Mouse (Mus musculus): ENCODE measurements at regions not wholly inside any gene's neighbourhood (a gene's known extent, or its start where the extent isn't known, plus 50 kb on each side); places are given as distances from the start of the nearest gene placed in this dataset.
A peak's percentile ranks its signal among the peaks of the same experiment; 100 is the strongest.

DNA sequence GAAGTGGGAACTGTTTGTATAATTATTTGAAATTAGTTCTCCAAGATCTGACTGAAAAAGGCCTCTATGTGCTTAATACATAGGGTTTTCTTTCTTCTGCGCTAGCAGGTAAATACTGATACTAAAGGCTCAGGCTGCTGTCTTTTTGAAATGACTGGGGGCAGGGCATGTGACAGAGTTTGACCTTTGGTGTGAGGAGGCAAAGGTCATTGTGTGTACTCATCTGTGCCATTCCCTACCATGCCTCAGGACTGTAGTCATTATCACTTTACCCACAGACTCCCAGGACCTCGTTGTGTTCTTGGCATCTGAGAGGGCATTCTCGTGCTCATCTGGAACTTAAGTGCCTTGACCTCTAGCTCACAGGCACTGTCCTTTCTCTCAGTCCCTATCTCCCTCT is 88.5 kb downstream of the Sox1 start:
- Histone ChIP-seq H3K36me3 (ENCODE audit: control insufficient read depth, insufficient read depth, low read length) (no peaks in the 10 kb centered on the region), H3K4me1 (ENCODE audit: control insufficient read depth, insufficient read depth, low read length) (no peaks in the 10 kb centered on the region), H3K4me2 (no peak overlapping the region), H3K4me3 (ENCODE audit: low read depth, low read length) (no peak overlapping the region), H3K27me3 (ENCODE audit: control insufficient read depth, insufficient read depth, low read length) (peaks cover 53% of the 10 kb centered on the region), H3K27ac (ENCODE audit: low read depth, low read length) (no peak overlapping the region), H3K9me3 (replicated peaks; ENCODE audit: control insufficient read depth, low read length) (no peaks in the 10 kb centered on the region), H3K9ac (ENCODE audit: low read depth, low read length) (no peak overlapping the region)
- ATAC-seq (replicated peaks; ENCODE audit: insufficient number of reproducible peaks, low FRiP score, low TSS enrichment): no peak
- 60% methylated on average over 3 of the region's 3 CpGs for WGBS (ENCODE audit: insufficient replicate concordance)

GRCm38 (mm10) chr8:12485326-12485725 is 87.5 kb upstream of the Spaca7 start:
- no peaks in the 10 kb centered on the region for H3K36me3 ChIP-seq (ENCODE audit: control insufficient read depth, insufficient read depth, low read length)
- no peak for ATAC-seq (replicated peaks; ENCODE audit: insufficient number of reproducible peaks, low FRiP score, low TSS enrichment)
- WGBS (ENCODE audit: insufficient replicate concordance): 73% methylated on average over 7 of the region's 7 CpGs
- no peak overlapping the region for H3K27ac ChIP-seq (ENCODE audit: low read depth, low read length)
- peaks cover 38% of the 10 kb centered on the region for H3K27me3 ChIP-seq (ENCODE audit: control insufficient read depth, insufficient read depth, low read length)
- no peaks in the 10 kb centered on the region for H3K9me3 ChIP-seq (replicated peaks; ENCODE audit: control insufficient read depth, low read length)
- H3K4me3 ChIP-seq (ENCODE audit: low read depth, low read length): no peak overlapping the region
- no peaks in the 10 kb centered on the region for H3K4me1 ChIP-seq (ENCODE audit: control insufficient read depth, insufficient read depth, low read length)
- no peak overlapping the region for H3K4me2 ChIP-seq
- H3K9ac ChIP-seq (ENCODE audit: low read depth, low read length): no peak overlapping the region

DNA sequence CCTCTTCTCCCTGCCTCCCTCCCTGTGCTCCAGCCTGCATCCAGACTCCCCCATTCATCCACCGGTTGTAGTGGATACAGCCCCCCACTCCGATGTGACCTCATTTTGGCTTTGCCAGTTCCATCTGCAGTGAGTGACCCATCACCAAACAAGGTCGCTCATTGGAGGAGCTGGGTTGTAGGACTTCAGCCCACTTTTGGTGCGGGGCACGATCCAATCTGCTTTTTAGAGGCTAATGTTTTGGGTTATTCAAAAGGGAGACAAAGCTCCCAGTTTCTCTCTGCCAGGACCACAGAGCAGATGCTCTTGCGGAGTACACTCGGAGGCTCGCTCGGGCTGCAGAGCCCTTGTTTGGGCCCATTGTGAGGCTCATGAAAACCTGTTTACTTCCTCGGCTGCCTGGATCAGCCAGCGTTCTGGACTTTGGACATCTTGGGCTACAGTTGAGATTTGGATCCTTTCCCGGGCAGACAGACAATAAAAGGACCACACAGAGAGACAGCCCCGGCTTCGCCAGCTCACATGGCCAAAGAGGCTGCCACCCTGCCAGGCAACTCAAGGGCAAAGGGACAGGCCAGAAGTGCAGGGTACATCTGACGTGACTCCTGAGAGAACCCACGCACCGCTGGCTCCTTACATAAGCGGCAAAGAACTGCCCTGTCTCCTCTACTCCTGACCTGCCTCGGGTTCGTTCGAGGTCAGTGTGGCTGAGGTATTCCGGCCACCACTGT is 86.3 kb upstream of the Spaca7 start:
- no peak overlapping the region for H3K27ac ChIP-seq (ENCODE audit: low read depth, low read length)
- H3K9ac ChIP-seq (ENCODE audit: low read depth, low read length): no peak overlapping the region
- H3K9me3 ChIP-seq (replicated peaks; ENCODE audit: control insufficient read depth, low read length): no peaks in the 10 kb centered on the region
- H3K4me3 ChIP-seq (ENCODE audit: low read depth, low read length): no peak overlapping the region
- WGBS (ENCODE audit: insufficient replicate concordance): 72% methylated on average over 22 of the region's 22 CpGs
- no peak overlapping the region for H3K4me2 ChIP-seq
- ATAC-seq (replicated peaks; ENCODE audit: insufficient number of reproducible peaks, low FRiP score, low TSS enrichment): 0 out of 2 replicates have a peak, but pooled peaks have one; percentile 31
- no peaks in the 10 kb centered on the region for H3K4me1 ChIP-seq (ENCODE audit: control insufficient read depth, insufficient read depth, low read length)
- H3K36me3 ChIP-seq (ENCODE audit: control insufficient read depth, insufficient read depth, low read length): no peaks in the 10 kb centered on the region
- H3K27me3 ChIP-seq (ENCODE audit: control insufficient read depth, insufficient read depth, low read length): peaks cover 31% of the 10 kb centered on the region

DNA sequence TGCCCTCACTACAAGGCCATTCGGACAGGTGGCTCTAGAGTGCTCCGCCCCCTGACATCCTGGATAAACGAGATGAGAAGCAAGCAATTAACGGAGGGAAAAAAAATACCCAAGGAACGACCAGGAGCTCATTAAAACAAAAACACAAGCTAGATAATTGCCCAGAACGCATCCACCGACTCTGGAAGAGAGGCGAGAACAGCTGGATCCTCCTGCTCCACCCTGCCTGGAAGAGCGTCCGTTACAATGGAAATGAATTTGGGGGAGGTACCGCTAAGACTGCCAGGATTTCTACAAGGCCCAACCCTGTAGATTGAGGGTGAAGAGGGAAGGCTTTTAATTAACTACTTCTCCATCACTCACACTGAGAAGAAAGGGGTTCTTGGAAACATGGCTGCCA is 85.6 kb upstream of the Spaca7 start:
- Histone ChIP-seq H3K4me2 (no peak overlapping the region), H3K36me3 (ENCODE audit: control insufficient read depth, insufficient read depth, low read length) (no peaks in the 10 kb centered on the region), H3K4me1 (ENCODE audit: control insufficient read depth, insufficient read depth, low read length) (no peaks in the 10 kb centered on the region), H3K9me3 (replicated peaks; ENCODE audit: control insufficient read depth, low read length) (no peaks in the 10 kb centered on the region), H3K27ac (ENCODE audit: low read depth, low read length) (no peak overlapping the region), H3K9ac (ENCODE audit: low read depth, low read length) (no peak overlapping the region), H3K4me3 (ENCODE audit: low read depth, low read length) (no peak overlapping the region), H3K27me3 (ENCODE audit: control insufficient read depth, insufficient read depth, low read length) (peaks cover 28% of the 10 kb centered on the region)
- no peak for ATAC-seq (replicated peaks; ENCODE audit: insufficient number of reproducible peaks, low FRiP score, low TSS enrichment)
- 48% methylated on average over 11 of the region's 11 CpGs for WGBS (ENCODE audit: insufficient replicate concordance)

- H3K4me1 ChIP-seq (ENCODE audit: control insufficient read depth, insufficient read depth, low read length): no peaks in the 10 kb centered on the region
- no peak overlapping the region for H3K27ac ChIP-seq (ENCODE audit: low read depth, low read length)
- H3K36me3 ChIP-seq (ENCODE audit: control insufficient read depth, insufficient read depth, low read length): no peaks in the 10 kb centered on the region
- WGBS (ENCODE audit: insufficient replicate concordance): 74% methylated on average over 5 of the region's 5 CpGs
- no peak overlapping the region for H3K4me2 ChIP-seq
- no peak for ATAC-seq (replicated peaks; ENCODE audit: insufficient number of reproducible peaks, low FRiP score, low TSS enrichment)
- H3K9ac ChIP-seq (ENCODE audit: low read depth, low read length): no peak overlapping the region
- peaks cover 27% of the 10 kb centered on the region for H3K27me3 ChIP-seq (ENCODE audit: control insufficient read depth, insufficient read depth, low read length)
- no peak overlapping the region for H3K4me3 ChIP-seq (ENCODE audit: low read depth, low read length)
- H3K9me3 ChIP-seq (replicated peaks; ENCODE audit: control insufficient read depth, low read length): no peaks in the 10 kb centered on the region
Measured at GRCm38 (mm10) chr8:12489194-12489593, 83.6 kb upstream of the Spaca7 start.

GRCm38 (mm10) chr8:12491472-12491871 is 81.4 kb upstream of the Spaca7 start:
- Histone ChIP-seq H3K4me2 (no peak overlapping the region), H3K27ac (ENCODE audit: low read depth, low read length) (no peak overlapping the region), H3K4me3 (ENCODE audit: low read depth, low read length) (no peak overlapping the region), H3K9ac (ENCODE audit: low read depth, low read length) (no peak overlapping the region), H3K27me3 (ENCODE audit: control insufficient read depth, insufficient read depth, low read length) (peaks cover 30% of the 10 kb centered on the region), H3K36me3 (ENCODE audit: control insufficient read depth, insufficient read depth, low read length) (no peaks in the 10 kb centered on the region), H3K4me1 (ENCODE audit: control insufficient read depth, insufficient read depth, low read length) (no peaks in the 10 kb centered on the region), H3K9me3 (replicated peaks; ENCODE audit: control insufficient read depth, low read length) (no peaks in the 10 kb centered on the region)
- WGBS (ENCODE audit: insufficient replicate concordance): 61% methylated on average over 6 of the region's 6 CpGs
- no peak for ATAC-seq (replicated peaks; ENCODE audit: insufficient number of reproducible peaks, low FRiP score, low TSS enrichment)

- H3K27me3 ChIP-seq (ENCODE audit: control insufficient read depth, insufficient read depth, low read length): peaks cover 29% of the 10 kb centered on the region
- H3K4me3 ChIP-seq (ENCODE audit: low read depth, low read length): no peak overlapping the region
- no peak for ATAC-seq (replicated peaks; ENCODE audit: insufficient number of reproducible peaks, low FRiP score, low TSS enrichment)
- H3K9ac ChIP-seq (ENCODE audit: low read depth, low read length): no peak overlapping the region
- H3K27ac ChIP-seq (ENCODE audit: low read depth, low read length): no peak overlapping the region
- H3K9me3 ChIP-seq (replicated peaks; ENCODE audit: control insufficient read depth, low read length): no peaks in the 10 kb centered on the region
- H3K4me2 ChIP-seq: no peak overlapping the region
- H3K4me1 ChIP-seq (ENCODE audit: control insufficient read depth, insufficient read depth, low read length): no peaks in the 10 kb centered on the region
- no peaks in the 10 kb centered on the region for H3K36me3 ChIP-seq (ENCODE audit: control insufficient read depth, insufficient read depth, low read length)
- WGBS (ENCODE audit: insufficient replicate concordance): 59% methylated on average over 2 of the region's 2 CpGs
Measured at GRCm38 (mm10) chr8:12492461-12492860, 80.4 kb upstream of the Spaca7 start.

- Histone ChIP-seq H3K9ac (ENCODE audit: low read depth, low read length) (no peak overlapping the region), H3K4me1 (ENCODE audit: control insufficient read depth, insufficient read depth, low read length) (no peaks in the 10 kb centered on the region), H3K27me3 (ENCODE audit: control insufficient read depth, insufficient read depth, low read length) (peaks cover 37% of the 10 kb centered on the region), H3K9me3 (replicated peaks; ENCODE audit: control insufficient read depth, low read length) (no peaks in the 10 kb centered on the region), H3K4me2 (no peak overlapping the region), H3K36me3 (ENCODE audit: control insufficient read depth, insufficient read depth, low read length) (no peaks in the 10 kb centered on the region), H3K27ac (ENCODE audit: low read depth, low read length) (no peak overlapping the region), H3K4me3 (ENCODE audit: low read depth, low read length) (no peak overlapping the region)
- WGBS (ENCODE audit: insufficient replicate concordance): 60% methylated on average over 9 of the region's 9 CpGs
- no peak for ATAC-seq (replicated peaks; ENCODE audit: insufficient number of reproducible peaks, low FRiP score, low TSS enrichment)
Measured at GRCm38 (mm10) chr8:12494559-12494958, 78.3 kb upstream of the Spaca7 start.

GRCm38 (mm10) chr8:12497420-12497819 is 75.4 kb upstream of the Spaca7 start:
- peaks cover 3% of the 10 kb centered on the region; the same call in 1 of the 2 replicates for H3K4me1 ChIP-seq (ENCODE audit: control insufficient read depth, insufficient read depth, low read length)
- H3K36me3 ChIP-seq (ENCODE audit: control insufficient read depth, insufficient read depth, low read length): no peaks in the 10 kb centered on the region
- H3K9me3 ChIP-seq (replicated peaks; ENCODE audit: control insufficient read depth, low read length): no peaks in the 10 kb centered on the region
- WGBS (ENCODE audit: insufficient replicate concordance): 15% methylated on average over 6 of the region's 6 CpGs
- no peak overlapping the region for H3K27ac ChIP-seq (ENCODE audit: low read depth, low read length)
- H3K27me3 ChIP-seq (ENCODE audit: control insufficient read depth, insufficient read depth, low read length): peaks cover 64% of the 10 kb centered on the region
- no peak overlapping the region for H3K9ac ChIP-seq (ENCODE audit: low read depth, low read length)
- no peak overlapping the region for H3K4me2 ChIP-seq
- ATAC-seq (replicated peaks; ENCODE audit: insufficient number of reproducible peaks, low FRiP score, low TSS enrichment): no peak
- H3K4me3 ChIP-seq (ENCODE audit: low read depth, low read length): no peak overlapping the region

All from heart, embryonic 11.5 days (tissue).